Mouse (Mus musculus) megakaryocyte-erythroid progenitor cell, adult 5-6 weeks (primary cell): ENCODE data around the gene Serpinb7. TPM values are rescaled to one million over a fixed set of nuclear protein-coding genes. Genes with fewer than 3 reads are reported as not detected.
A peak's percentile ranks its signal among the peaks of the same experiment; 100 is the strongest.

Experiments used
- ATAC-seq: replicated peaks from 2 replicates; pipeline ENCODE4 v1.8.0; 2016; ENCODE audit warnings: mild to moderate bottlenecking, inconsistent platforms; ENCODE audit not compliant: severe bottlenecking, poor library complexity, low FRiP score, low TSS enrichment
- total RNA-seq, 2 experiments: library from RNA; stranded (forward) in 1 of 2; stranded (reverse) in 1 of 2; fragments of 200-1000, 215-1000 nt in 1 of 2; fragments of >200 nt in 1 of 2; fragmentation: Nextera tagmentation in 1 of 2; gene quantifications; 2 replicates each; pipeline ENCODE4 v1.2.3; 2014 to 2017

Gene Serpinb7
- total RNA-seq (2014; fragmentation: Nextera tagmentation): not detected in 2 replicates
- not detected in 2 replicates for total RNA-seq (2017)

- no peak for ATAC-seq
These were observed at the start of gene Serpinb7 for GRCm38 (mm10) chr1:107399355-107399754. Serpinb7 (plus strand) TSS chr1:107399655.

- no peak for ATAC-seq
These were observed 49.1 kb upstream of the Serpinb7 start for GRCm38 (mm10) chr1:107350392-107350791.

- ATAC-seq: peak; percentile 58; the same call in 1 of the 2 replicates
These were observed 48.3 kb upstream of the Serpinb7 start for GRCm38 (mm10) chr1:107351115-107351514.

GRCm38 (mm10) chr1:107353046-107353445, 46.4 kb upstream of the Serpinb7 start:
- peak; percentile 84; the same call in 1 of the 2 replicates for ATAC-seq

GRCm38 (mm10) chr1:107360898-107361297, 38.6 kb upstream of the Serpinb7 start, which contains the start of gene Serpinb11:
Serpinb11 (plus strand) TSS chr1:107361198.
- ATAC-seq: no peak

GRCm38 (mm10) chr1:107365973-107366372, 33.5 kb upstream of the Serpinb7 start:
- no peak for ATAC-seq

- ATAC-seq: no peak
These were observed 30.5 kb upstream of the Serpinb7 start for GRCm38 (mm10) chr1:107368944-107369343.

GRCm38 (mm10) chr1:107376952-107377351, 22.5 kb upstream of the Serpinb7 start:
- ATAC-seq: peak; percentile 66; the same call in 1 of the 2 replicates

GRCm38 (mm10) chr1:107378368-107378767, 21.1 kb upstream of the Serpinb7 start:
- peak; percentile 48; the same call in 1 of the 2 replicates for ATAC-seq

GRCm38 (mm10) chr1:107381491-107381890, 18.0 kb upstream of the Serpinb7 start:
- no peak for ATAC-seq

GRCm38 (mm10) chr1:107382404-107382803, 17.1 kb upstream of the Serpinb7 start:
- ATAC-seq: 0 out of 2 replicates have a peak, but pooled peaks have one; percentile 15

GRCm38 (mm10) chr1:107384532-107384931, 14.9 kb upstream of the Serpinb7 start:
- peak; percentile 94 for ATAC-seq

- ATAC-seq: no peak
These were observed 9.7 kb upstream of the Serpinb7 start for GRCm38 (mm10) chr1:107389753-107390152.

- ATAC-seq: peak; percentile 100
These were observed 2.0 kb upstream of the Serpinb7 start for GRCm38 (mm10) chr1:107397481-107397880.

GRCm38 (mm10) chr1:107402082-107402481, 2.6 kb downstream of the Serpinb7 start:
- ATAC-seq: no peak

GRCm38 (mm10) chr1:107414650-107415049, 15.2 kb downstream of the Serpinb7 start:
- no peak for ATAC-seq

- ATAC-seq: no peak
These were observed 23.0 kb downstream of the Serpinb7 start for GRCm38 (mm10) chr1:107422487-107422886.

- no peak for ATAC-seq
These were observed 31.8 kb downstream of the Serpinb7 start for GRCm38 (mm10) chr1:107431253-107431652.

GRCm38 (mm10) chr1:107435528-107435927, 36.1 kb downstream of the Serpinb7 start:
- no peak for ATAC-seq

- no peak for ATAC-seq
These were observed 40.0 kb downstream of the Serpinb7 start for GRCm38 (mm10) chr1:107439462-107439861.

- ATAC-seq: no peak
These were observed 45.9 kb downstream of the Serpinb7 start for GRCm38 (mm10) chr1:107445352-107445751.
